Mouse (Mus musculus) T-helper 2 cell (primary cell): Measurements from ENCODE around the gene Higd1c.
"Not testable (repeated sequence)": the region's sequence is repeated elsewhere in the genome, so short reads cannot be mapped to it uniquely, and the experiment has no call there.

Experiments used
- in situ Hi-C: fragments of 300-600 bp; cut with MboI, MseI; formaldehyde crosslinking; loops from one replicate; pipeline ENCODE4 v1.15.1; 2025; ENCODE audit warnings: high pct_unique_total_duplicates

Higd1c gene

DNA sequence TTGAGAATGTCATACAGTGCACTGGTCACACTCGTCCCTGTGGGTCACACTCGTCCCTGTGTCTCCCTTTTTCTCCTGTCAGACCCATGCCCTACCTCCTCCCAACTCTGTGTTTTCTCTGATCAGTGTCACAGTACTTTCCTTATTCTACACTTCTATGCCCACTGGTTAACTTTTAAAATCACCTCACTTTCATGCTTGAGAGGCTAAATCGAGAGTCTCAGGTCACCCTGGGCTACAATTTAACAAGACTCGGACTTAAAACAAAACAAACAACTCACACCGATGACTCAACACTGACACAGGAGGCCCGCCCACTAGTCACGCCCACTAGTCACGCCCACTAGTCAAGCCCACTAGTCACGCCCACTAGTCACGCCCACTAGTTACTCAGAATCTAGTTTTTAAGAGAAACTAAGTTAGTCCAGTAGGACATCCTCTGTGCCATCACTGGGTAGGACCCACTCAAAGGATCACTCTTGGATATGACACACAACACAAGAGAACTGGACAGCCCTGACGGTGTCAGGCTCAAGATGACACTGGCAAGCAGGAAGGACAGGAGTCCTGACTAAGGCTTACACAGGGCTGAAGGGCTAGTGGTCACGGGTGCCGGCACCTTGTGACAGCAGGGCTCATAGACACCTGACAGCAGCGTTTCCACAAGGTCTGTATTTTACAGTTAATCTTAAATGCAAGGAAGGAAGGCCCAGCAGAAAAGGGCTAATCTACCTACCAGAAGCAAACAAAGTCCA lies 46.8 kb downstream of the Higd1c start:
- in situ Hi-C loops = loop anchor here (5.0 kb wide), 1 partner anchor 41 kb away; no protein-coding TSS in a partner anchor

DNA sequence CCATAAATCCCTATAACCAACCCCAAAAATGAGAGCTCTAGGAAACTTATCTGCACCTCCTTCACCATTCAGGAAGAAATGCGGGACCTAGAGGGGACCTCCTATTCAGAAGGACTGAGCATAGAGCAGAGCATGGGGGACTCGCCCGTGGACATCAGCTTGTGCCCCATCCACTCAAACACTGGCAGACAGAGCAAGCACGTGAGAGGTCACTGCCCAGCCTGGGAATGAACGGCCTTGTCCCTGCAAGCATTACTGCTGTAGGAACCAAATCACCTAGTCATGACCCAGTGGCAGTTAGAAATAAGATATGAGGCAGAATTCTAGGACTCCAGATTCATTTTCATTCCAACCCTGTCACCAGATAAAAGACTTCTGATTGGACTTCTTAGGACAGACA lies 47.4 kb downstream of the Higd1c start:
- in situ Hi-C loops = loop anchor here (5.0 kb wide), 1 partner anchor 41 kb away; no protein-coding TSS in a partner anchor

DNA sequence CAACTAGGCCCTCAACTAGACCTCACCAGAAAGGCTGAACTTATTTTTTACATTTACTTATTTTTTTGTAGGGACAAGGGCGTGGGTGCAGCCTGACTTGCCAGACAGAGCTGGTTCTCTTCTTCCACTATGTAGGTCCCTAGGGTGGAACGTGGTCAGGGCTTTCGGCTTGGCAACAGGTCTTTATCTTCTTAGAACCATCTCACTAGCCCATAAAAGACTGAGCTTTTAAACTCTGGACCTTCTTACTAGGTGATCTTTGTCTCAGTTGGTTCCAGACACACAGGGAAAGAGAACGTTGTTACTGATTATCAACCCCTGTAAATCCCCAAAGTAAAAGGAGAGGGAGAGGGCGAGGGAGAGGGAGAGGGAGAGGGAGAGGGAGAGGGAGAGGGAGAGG lies 49.0 kb downstream of the Higd1c start:
- in situ Hi-C loops = loop anchor here (5.0 kb wide), 1 partner anchor 39 kb away; no protein-coding TSS in a partner anchor

DNA sequence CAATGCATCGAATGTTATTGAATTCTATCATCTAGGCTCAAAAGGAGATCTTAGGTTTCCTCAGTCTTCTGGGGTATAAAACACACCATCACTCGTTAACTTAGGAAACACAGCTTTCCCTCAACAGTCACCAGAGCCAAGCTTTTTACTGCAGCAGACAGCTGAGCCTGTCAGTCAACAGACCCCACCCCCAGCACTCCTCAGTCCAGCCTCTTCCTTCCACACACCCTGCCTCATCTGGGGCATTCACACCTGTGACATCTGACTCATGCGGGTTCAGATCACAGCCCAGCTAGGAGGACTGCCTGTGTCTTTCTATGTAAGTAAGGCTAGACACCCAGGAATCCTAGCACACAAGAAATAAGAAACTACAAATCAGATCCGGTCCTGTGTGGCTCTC lies 49.7 kb downstream of the Higd1c start:
- in situ Hi-C loops = loop anchor here (5.0 kb wide), 1 partner anchor 38 kb away; no protein-coding TSS in a partner anchor

DNA sequence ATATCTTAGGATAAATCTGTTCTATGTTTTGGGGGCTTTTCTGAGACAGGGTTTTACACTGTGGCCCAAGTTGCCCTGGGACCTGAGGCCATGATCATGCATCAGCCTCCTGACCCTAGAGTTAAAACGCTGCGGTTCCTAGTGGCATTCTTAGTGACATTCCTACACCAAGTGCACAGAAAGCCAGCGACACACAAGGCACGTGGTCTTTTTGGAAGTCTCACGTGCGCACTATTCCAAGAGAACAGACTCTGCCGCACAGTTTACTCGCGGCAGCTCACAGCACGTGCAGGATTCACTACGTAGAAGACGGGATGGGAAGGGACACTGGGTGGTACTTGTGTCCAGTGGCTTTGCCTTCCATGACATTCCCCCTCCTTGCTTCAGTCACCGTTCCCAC lies 50.6 kb downstream of the Higd1c start:
- in situ Hi-C loops = loop anchor here (5.0 kb wide), 1 partner anchor 37 kb away; no protein-coding TSS in a partner anchor

DNA sequence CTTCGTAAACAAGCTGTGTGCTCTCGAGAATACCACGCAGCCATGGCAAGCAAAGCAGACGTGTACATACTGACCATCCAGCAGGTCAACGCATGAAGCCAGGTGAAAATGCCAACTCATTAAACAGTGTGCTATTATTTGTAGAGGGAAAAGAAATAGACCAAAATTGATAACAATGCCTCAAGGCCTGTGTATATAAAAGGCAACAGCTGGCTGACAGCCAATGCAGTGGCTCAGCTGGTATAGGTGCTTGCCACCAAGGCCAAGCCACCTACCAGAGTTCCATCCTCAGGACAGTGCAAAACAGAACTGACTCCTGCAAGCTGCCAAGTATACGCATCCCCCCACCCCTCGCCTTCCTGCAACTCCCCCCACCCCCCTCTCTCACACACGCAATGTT lies 51.3 kb downstream of the Higd1c start:
- in situ Hi-C loops = no loop called here

DNA sequence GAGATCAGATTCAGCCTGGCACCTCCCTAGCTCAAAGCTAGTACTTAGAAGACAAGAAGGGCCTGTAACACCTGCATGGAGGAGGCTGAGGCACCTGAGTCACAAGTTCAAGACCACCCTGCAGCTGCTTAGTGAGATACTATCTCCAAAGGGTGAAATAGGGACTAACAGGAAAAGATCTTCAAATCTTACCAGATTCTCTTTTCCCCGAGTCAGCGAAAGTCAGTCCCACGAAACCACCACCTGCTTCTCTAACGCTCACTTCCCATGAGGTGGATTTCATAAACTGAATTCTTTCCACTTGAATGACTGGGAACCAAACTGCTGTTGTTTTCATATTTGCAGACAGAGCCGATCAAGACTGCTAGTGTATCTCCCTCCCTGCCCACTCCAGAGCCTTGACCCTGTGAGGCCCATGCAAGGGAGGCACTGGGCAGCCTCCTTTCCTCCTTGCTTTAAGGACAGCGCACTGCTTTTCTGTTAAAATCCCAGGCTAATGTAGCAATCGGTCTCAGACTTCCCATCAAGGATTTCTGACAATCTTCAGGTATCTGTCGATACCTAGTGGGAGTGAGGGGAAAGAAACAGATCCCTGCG lies 53.6 kb downstream of the Higd1c start:
- in situ Hi-C loops = no loop called here

DNA sequence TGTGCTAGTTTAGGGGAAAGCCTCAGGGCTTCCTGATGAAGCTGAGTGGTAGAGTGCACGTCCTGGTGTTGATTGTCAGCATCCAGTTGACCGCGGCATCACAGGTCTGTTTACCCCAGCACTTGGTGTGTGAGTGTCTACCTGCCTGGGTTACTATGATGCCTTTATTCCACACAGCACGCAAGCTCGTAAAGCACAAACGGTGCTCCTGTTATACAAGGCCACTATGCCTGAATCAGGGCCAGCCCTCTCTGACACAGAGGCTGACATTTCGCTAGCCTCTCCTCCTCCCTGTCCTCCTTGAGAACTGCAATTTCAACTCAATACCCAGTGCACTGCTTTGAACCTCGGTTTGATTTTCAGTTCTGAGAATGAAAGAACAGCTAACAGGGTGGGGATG lies 55.0 kb downstream of the Higd1c start:
- in situ Hi-C loops = no loop called here

DNA sequence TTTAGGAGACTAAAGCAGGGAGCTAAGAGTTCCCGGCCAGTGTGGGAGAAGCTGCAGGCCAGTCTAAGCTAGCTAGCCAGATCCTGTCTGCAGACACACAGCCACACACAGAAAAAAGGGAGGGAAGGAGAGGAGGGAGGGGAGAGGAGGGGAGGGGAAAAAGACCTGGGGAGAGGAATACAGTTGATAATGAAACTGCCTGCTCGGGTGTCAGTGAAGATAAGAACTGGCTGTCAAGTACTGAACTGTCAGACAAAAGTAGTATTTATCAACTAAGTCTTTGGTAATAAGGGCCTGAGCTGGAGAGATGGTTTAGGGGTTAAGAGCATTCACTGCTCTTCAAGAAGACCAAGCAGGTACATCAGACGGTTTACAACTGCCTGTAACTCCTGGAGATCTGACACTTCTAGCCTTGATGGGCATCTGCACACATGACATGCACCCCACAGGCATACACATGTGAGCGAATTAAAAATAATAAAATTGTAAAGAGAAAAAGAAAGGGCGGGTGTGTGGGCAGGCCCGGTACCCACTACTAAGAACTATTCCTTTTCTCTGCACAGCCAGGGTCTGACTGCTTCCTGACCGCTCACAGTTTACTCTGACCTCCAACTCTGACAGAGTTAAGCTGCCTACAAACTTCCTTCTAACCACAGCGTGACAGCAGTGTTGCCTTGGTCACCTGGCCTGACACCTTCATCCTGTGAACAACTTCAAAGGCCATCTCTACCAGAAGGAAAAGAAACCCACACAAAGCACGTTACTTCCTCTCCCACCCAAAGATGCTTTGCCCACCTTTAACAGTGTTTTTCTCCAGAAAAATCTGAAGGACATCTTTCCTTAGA lies 55.8 kb downstream of the Higd1c start:
- in situ Hi-C loops = no loop called here

DNA sequence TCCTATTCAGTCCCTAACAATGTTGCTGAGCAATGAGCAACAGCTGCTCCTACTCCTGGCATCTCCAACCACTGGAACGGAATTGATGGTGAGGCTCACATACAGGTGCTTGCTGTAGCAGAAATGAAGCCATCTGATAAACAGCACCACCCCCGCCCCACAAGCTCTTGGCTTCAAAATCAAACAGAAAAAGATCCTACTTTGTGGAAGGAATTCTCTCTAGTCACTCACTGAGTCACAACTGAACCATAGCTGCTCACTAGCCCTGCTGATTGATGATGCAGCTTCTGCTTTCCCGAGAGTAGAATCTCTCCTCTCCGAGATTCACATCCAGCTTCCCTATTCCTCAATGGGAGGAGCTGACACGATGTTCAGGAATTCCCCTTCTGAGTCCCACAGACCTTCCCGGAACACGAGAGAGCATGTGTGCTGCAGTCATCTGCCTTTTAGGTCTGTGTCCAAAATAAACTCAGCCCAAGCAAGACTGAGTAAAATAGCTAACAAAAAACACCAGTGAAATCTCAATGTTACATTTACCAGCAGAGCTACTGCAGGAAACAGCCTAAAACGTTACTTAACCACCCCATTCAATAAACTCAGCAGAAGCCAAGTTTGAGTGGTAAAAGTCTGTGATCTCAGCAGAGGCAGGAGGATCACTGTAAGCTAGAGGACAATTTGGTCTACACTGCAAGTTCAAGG lies 56.9 kb downstream of the Higd1c start:
- in situ Hi-C loops = no loop called here

DNA sequence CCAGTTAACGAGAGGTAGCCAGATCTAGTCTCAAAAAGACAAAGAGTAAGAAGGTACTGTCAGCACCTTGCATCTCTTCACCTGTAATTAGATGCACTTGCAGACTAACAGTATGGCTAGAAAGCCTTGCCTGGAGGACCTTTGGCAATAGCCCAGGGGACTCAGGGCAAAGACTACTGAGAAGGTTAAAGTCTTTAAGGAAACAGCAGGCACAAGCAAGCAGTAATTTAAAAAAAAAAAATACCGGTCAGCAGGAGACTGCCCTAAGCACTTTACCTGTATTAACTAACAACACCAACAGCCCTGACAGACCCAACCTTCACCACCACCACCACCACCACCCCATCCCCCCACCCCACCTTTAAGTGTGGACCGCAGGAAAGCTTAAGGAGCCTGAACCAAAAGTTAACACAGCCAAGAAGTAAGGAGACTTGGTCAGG lies 57.4 kb downstream of the Higd1c start, which contains the start of gene Gm5475:
Gm5475 (plus strand) TSS at position 390 of the 440 bp plus-strand sequence.
- in situ Hi-C loops = not testable (repeated sequence)

DNA sequence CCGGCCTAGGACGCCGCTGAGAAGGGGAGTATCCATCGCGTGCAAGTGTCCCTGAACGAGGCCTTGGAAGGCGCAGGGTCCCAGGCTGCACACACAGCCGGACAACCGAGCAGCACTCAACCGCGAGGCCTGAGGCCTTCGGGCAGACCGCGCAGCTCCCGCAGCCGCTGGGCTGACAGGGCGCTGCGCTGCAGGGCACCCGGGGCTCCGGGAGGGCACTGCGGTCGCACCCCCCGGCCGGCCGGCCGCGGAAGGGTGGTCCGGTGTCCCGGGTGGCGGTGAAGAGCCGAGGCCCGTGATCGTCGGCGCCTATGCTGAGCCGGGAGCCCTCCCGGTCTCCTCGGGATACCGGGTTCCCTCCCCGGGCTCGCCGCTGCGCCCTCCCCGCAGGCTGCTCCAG lies 58.1 kb downstream of the Higd1c start:
- in situ Hi-C loops = no loop called here

DNA sequence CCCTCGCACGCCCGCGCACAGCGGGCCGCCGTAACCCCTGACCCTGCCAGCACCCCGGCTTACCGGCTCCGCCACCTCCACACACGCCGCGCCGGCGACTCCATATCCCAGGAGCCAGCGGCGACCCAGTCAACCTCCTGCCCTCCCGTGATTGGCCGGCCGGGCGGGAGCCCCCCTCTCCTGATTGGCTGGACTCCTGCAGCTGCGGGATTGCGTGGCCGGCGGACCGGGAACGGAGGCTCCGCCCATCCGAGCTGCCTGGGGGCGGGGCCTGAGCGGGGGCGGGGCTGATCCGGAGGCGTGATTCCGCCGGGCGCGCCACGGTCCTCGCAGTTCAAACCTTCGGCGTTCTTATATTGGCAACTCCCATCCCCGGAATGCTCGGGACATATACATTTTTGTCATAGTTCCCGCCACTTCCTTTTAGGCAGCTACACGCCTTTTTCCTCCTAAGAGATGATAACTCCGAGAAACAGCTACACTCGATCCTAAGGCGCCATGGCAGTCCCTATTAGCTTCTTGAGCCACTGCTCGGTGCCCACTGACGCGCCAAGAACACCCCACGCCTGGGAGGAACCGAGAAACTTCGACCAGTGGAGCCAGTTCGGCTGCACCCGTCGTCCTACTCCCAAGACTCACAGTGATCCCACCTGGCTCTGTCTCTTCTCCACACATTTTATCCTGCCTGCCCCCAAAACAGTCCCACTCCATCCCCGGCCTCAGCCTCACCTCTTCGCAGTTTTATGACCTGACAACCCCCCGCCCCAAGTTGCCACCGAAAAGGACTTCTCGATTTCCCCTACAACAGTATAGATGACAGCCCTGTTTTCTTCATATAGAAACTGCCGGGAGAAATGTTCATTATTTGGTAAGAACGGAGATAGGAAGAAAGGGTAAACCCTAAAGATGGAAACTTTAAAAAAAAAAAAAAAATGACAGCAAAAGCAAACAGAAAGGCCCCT lies 58.8 kb downstream of the Higd1c start:
- in situ Hi-C loops = no loop called here

DNA sequence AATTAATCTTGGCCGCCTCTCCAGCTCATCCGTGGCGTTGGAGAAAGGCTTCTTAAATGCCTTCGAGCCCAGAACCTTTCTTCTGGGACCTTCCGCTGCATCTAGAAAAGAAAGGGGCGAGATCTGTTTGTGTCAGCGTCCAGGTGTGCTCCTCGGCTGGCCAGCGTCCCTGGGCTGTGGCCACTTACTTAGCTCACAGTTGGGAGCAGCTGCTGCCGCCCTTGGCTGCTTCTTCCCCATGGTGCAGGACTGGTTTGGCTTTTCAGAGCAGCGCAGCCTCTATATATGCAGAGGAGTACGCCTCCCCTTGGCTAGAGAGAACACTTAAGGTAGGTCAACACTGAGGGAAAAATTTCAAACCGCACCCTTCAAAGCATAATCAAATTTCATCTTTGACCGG lies 59.6 kb downstream of the Higd1c start:
- in situ Hi-C loops = no loop called here

DNA sequence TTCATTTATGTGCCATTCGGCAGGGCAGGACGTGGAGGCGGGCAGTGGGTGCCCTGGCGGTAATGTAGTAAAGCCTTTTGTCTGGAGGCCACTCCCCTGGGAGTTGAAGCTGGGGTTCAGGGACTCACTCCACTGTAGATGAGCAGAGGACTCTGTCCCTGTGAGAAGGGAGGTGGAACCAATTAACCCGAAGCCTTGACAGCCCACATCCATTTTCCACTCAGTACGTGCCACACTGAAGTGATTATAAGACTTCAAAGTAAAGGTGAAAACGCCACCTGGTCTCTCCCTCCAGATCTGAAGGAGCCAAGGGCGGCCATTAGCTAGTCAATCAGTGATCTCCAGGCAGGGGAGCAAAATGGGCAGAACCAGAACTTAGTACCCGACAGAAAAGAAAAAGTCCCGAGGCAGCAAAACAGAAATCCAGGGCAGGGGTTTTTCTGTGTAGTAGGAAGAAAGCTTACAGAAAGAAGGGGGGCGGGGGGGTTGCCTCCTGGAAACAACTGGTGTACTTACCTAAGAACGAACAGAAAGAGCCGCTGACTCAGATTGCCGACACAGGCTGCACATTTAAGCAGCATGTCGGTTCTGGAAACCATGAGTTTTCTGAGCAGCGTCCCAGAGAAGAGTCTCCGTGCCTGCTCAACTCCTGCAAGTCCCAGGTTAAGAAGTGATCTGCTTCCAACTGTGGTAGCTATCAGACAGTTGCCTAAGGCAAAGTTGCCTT lies 60.2 kb downstream of the Higd1c start, which contains the start of gene Slc11a2:
Slc11a2 (minus strand) TSS at position 677 of the 727 bp plus-strand sequence.
- in situ Hi-C loops = no loop called here

DNA sequence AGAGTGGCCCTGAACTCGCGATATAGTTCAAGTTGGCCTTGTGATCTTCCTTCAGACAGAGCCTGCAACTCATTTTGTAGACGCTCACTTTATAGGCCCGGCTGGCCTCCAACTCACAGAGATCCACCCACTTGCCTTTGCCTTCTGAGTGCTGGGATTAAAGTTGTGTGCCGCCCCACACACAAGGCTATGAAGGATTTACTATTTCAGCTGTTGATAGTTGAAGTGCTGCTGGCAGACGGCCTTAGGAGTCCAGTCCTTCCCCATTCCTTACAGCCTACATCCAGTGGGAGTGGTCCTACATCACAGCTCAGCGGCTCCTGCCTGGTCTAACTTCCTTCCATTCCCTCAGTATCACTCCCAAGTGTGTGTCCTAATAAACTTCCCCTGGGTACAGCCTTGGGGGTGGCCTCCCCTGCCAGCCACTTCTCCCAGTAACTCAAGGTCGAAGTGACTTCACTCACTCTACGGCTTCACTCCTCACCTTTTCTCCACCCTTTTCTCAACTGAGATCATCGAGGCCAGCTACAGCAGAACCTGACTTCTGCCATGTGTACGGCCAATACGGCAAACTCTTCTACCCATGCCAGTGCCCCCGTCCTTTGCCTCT lies 64.1 kb downstream of the Higd1c start:
- in situ Hi-C loops = no loop called here

DNA sequence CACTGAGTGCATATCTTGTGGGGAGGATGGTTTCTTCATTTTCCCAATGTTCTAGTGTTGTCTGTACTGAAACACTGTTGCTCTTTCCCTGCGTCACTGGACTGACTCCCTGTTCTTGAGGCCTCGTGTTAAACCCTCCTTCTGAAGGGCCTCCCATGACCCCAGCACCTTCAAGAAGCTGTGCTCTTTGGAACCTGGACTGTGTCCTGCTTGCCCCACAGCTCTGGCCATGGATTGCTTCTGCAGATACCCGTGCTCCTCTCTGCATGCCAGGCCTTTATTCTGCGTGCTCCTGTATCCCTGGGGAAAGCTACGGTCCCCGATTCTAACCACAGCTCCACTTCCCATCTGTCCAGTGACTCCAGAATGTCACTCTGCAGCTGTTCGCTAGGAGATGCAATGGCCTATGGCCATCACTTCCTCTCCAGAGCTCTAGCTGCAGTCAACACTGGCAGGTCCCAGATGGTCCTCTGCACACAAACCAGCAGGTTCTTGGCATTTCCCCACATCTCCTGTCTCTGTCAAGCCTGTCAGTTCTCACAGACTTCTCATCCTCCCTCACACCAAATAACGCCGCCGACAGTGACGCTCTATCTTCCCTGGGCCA lies 65.7 kb downstream of the Higd1c start:
- in situ Hi-C loops = no loop called here

DNA sequence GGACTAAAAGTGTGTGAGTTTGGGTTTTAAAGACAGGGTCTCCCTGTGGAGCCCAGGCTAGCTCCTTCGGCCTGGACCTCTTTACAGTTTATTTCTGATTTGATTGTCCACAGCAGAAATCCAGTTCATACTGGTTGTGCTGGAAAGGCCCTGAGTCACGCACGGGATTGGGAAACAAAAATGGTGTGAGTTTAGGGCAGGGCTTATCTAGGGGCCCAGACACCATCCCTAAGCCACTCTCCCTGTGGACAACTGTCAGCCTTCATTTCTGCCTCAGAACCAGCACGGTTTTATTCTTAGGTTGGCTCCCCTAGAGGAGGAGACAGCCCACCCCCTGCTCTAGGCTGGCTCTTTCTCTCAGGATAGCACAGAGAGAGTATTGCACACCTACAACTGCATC lies 68.9 kb downstream of the Higd1c start:
- in situ Hi-C loops = no loop called here
